Mouse (Mus musculus) spleen, embryonic (tissue): ENCODE data around the gene Crabp2.

ENCODE experiments used
- CTCF ChIA-PET: fragments of 350-600 bp; sonication (Branson Sonifier 250); formaldehyde crosslinking; loops from one replicate; lab custom pipeline; 2022; lab: Charles Lee

Crabp2 gene

GRCm38 (mm10) chr3:87952440-87952839 is 4.0 kb downstream of the Crabp2 start:
- CTCF ChIA-PET, result interaction anchor here (0.6 to 1.2 kb wide), 2 partner anchors 8 to 16 kb away, joined by 3 to 4 read pairs; no protein-coding TSS in a partner anchor

DNA sequence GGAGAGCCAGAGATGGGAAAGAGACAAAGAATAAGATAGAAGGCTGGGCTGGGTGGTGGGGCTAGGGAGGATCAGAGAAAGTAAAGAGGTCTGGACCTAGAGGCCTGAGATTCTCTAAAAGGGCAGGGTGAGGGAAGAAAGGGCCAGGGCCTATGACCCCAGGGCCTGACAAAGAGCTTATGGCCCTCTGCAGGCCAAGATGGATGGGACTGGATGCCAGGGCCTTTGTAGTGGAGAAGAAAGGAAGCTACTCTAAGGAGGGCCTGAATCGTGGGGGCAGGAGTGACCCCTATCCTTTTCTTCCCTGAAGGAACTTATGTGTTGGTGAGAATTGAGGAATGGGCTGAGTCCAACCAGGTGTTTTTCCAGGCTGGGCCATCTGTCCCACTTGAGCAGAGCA is 9.6 kb downstream of the Crabp2 start:
- CTCF ChIA-PET, result no interaction called here

- CTCF ChIA-PET, result no interaction called here
Measured at GRCm38 (mm10) chr3:87958476-87958875, 10.0 kb downstream of the Crabp2 start.

GRCm38 (mm10) chr3:87958967-87959366 is 10.5 kb downstream of the Crabp2 start:
- CTCF ChIA-PET, result no interaction called here

- CTCF ChIA-PET, result no interaction called here
Measured at GRCm38 (mm10) chr3:87959371-87959770, 10.9 kb downstream of the Crabp2 start.

DNA sequence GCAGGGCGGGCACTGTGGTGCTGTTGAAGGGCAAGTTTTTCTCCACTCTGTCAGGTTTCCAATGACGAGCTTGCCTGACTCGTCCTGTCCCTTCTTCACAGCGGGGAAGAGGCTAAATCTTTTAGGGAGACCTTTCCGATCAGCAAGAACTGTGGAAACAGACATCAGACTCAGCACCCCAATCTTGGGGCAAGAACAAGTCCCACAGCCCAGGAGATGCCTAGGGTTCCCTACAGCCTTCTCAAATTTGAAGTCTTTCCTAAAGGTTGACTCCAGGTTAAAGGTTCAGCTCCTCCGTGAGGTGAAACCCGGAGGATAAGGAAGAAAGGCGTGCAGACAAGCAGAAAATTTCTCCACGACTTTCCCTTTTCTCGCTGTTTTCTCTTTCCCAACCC is 11.7 kb downstream of the Crabp2 start:
- CTCF ChIA-PET, result interaction anchor here (1.1 kb wide), 2 partner anchors 9 to 24 kb away, joined by 7 to 10 read pairs; no protein-coding TSS in a partner anchor

DNA sequence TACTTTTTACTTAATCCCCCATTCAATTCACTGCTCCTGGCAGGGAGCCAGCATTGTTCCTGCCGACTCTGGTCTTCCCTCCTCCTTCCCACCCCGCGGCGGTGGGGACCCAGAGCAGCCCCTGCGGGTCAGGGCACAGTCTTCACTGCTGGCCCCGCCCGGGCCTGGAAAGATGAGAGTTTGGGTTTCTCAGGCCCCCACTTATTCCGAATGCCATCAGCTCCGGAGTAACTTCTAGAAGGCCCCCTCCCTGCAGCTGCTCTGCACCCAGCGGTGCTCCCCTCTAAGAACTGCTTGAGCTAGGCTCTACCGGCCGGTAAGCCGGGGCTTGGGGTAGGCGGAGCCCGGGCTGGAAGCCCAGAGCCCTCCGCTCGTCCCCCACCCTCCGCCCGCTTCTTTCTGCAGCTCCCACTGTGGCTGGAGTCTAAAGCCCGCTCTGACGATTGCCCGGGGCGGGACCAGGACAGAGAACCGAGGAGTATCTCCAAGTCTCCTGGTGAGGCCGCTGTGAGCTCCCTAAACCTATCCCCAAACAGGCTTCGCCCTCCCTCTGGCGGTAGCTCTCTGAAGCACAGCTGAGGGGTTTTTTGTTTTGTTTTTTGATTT is 12.2 kb downstream of the Crabp2 start:
- CTCF ChIA-PET, result interaction anchor here (0.6 to 1.1 kb wide), 6 partner anchors 8 to 547 kb away, joined by 3 to 10 read pairs (median 7); no protein-coding TSS in a partner anchor

DNA sequence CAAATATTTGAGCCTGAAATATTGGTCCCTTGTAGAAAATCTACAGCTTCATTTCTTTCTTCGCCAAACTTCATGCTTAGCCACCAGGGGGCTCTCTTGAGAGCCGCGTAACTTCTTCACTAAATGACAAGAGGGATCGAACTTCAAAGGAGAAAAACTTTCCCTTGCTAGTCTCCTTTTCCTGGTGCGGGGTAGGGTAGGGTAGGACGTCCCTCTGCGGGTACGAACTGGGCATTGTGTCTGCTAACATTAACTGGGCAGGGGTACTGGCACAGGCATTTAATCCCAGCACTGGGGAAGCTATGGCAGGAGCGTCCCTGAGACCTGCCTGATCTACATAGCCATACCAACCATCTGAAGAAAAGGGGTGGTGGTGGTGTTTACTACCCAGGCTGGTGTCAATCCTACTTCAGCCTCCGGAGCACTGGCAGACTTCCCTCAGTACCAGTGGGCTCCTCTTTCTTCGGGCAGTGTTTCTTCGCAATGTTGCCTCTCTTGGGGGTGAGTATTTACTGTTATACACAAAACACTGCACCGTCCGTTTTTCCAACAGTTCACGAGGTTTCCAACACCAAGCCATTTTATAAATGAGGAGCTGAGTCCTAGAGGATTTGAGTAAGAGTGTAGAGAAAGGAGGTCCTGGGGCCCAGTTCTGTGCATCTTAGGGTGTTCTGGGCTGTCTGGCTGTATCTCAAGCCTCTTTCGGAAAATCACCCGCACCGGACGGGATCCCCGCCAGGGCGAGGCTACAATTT is 21.9 kb downstream of the Crabp2 start:
- CTCF ChIA-PET, result interaction anchor here (0.6 to 1.4 kb wide), 4 partner anchors 11 to 953 kb away, joined by 3 to 5 read pairs (median 4); no protein-coding TSS in a partner anchor

DNA sequence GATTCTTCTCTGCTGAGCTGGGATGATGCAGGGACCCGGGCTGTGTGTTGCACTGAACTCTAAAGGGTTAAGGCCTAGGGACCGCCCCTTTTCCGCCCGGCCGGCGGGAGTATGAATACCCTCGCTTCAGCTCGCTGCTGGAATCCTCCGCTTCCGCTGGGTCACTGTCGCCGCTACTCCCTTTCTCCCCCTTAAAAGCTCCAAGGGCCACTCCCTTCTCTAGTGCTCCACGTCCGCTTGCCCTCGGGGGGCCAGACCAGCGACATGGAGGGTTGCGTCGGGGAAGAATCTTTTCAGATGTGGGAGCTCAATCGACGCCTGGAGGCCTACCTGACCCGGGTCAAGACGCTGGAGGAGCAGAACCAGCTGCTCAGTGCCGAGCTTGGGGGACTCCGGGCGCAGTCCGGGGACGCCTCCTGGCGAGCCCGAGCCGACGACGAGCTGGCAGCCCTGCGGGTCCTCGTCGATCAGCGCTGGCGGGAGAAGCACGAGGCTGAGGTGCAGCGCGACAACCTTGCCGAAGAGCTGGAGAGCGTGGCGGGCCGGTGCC is 22.5 kb downstream of the Crabp2 start, which contains the start of gene Nes:
Gene Nes (plus strand): TSS at position 140 of the 550 bp plus-strand sequence.
- CTCF ChIA-PET, result interaction anchor here (0.9 kb wide), 1 partner anchor 10 kb away, joined by 3 read pairs; no protein-coding TSS in a partner anchor

DNA sequence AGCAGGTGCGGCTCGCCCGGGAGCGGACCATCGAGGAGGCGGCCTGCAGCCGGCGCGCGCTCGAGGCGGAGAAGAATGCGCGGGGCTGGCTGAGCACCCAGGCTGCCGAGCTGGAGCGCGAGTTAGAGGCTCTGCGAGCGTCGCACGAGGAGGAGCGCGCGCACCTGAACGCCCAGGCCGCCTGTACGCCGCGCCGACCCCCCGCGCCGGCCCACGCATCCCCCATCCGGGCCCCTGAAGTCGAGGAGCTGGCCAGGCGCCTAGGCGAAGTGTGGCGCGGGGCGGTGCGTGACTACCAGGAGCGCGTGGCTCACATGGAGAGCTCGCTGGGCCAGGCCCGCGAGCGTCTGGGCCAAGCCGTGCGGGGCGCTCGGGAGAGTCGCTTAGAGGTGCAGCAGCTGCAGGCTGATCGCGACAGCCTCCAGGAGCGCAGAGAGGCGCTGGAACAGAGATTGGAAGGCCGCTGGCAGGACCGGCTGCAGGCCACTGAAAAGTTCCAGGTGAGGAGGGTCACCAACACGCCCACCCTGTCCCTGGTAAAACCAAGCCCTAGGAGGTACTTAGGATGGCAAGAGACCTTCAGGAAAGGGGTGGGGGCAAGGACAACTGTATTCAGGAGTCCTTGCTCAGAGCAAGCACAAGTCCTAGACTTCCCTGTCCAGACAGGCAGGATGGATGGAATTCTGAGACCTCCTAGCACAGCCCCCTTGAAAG is 23.2 kb downstream of the Crabp2 start:
- CTCF ChIA-PET, result no interaction called here

DNA sequence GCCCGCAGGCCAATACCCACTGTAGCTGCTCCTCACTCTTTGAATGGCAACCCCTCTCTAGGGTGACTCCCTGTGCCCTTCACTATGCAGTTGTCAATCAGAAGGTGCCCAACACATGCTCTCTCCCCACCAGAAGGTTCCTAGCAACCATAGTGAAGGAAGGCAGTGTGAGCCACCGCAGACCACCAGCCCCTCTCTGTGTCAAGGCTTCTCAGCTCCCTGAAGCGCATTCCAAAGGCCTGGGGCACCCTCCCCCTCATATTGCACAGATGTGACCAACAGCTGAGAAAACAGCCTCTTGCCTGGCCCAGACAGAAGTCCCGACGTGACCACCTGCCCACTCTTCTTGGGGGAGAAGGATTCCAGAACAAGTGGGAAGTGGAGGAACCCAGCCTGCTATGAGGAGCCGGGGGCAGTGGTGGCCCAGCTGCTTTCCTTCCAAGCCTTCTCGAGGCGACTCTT is 23.8 kb downstream of the Crabp2 start:
- CTCF ChIA-PET, result no interaction called here

DNA sequence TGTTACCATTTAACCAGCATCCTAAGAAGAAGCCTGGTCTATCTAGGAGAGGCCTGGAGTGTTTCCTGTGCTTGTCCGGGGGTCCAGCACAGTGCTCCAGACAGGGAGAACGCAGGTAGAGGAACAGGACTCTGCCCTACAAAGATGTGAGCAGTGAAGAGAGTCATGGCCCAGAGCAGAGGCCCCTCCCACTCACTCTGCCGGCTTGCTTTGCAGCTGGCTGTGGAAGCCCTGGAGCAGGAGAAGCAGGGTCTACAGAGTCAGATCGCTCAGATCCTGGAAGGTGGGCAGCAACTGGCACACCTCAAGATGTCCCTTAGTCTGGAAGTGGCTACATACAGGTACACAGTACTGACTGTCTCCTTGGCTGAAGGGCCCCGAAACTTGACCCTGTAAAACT is 24.3 kb downstream of the Crabp2 start:
- CTCF ChIA-PET, result no interaction called here

DNA sequence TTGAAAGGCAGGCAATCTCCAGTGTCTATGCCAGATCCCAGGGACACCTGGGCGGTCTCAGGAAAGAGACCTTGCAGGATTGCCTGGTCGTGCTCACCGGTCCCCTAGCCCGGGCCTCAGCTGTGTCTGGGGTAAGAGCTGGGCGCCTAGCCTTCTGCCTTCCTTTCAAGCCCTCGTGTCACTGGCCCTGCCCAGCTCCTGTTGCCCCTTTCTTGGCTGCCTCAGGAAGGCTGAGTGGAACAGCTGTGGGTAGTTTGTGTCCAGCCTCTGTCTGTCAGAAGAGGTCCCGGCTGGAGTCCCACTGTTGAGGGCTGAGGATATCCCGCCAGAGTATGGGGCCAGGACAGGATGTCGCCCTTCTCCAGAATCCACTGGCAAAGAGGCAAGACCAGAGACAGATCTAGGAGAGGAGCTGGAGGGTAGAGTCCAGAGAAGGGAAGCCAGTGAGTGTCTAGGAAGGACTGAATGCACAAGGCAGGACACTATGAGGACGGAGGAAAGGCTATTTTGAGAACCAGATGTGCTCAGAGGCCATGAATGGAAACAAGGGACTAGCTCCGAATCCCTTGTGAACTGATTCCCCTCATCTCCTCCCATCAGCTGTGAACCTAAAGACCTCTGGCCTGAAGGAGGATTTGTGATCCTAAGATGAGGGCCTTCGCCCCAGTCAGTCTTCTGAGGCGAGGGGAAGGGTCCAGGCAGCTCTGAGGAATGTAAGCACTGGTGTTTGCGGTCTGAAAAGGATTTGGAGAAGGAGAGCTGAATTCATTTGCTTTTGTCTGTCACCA is 25.3 kb downstream of the Crabp2 start:
- CTCF ChIA-PET, result no interaction called here

DNA sequence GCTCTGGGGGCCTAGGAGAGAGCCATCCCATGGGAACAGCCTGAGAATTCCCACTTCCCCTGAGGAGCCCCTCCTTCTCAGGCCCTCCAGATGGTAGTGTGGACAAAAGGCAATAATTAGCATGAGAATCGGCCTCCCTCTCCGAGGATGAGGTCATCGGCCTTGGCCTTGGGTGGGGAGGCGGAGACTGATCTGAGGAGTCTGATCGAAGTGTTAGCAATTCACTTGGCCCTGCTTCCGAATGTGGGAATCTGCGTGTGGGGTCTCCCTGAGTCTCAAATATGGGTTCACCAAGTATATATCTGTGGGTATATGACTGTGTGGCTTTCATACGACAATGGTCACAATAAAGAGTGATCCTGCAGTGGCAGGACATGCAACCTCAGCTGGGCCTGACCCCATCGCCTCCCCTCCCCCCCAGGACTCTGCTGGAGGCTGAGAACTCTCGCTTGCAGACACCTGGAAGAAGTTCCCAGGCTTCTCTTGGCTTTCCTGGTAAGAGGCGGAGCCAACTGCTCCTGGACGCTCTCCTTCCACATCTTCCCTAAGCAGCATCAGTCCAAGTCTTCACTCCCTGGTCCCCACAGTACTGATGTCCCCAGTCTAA is 26.0 kb downstream of the Crabp2 start:
- CTCF ChIA-PET, result no interaction called here

DNA sequence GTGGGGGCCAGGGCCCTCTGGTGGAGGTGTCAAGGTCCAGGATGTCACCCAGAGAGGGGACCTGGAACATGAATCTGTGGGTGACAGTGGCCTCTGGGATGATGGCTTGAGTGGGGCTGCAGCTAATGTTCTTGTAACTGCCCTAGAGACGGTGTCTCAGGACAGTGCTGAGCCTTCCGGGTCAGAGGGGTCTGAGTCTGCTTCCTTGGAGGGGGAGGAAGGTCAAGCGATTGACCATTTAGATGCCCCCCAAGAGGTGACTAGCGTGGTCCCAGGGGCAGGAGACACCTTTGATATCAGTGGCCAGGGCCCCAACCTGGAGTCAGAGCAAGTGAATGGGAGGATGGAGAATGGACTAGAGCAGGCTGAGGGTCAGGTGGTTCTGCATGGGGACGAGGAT is 31.0 kb downstream of the Crabp2 start:
- CTCF ChIA-PET, result no interaction called here

DNA sequence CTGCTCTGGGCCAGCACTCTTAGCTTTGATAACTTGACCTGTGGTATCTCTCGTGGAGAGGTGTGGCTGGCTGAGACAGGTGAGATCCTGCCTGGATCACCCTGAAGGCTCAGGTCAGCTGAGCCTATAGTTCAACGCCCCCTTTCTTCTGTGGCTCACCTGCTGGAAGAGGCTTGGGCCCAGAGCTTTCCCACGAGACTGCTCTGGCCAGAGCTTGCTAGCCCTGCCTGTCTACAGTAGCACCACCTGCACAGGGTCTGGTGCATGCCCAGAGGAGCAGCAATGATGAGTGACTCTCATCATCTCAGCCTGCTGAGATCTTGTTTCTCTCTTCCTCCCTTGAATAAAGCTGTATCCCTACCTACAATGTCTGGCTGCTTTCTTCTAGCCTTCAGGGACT is 31.6 kb downstream of the Crabp2 start:
- CTCF ChIA-PET, result no interaction called here

GRCm38 (mm10) chr3:87980728-87981127 is 32.3 kb downstream of the Crabp2 start:
- CTCF ChIA-PET, result interaction anchor here (1.1 kb wide), 1 partner anchor 10 kb away, joined by 3 read pairs; the partner anchor contains the start of gene Nes

GRCm38 (mm10) chr3:87981214-87981760 is 32.8 kb downstream of the Crabp2 start:
- CTCF ChIA-PET, result interaction anchor here (1.1 kb wide), 2 partner anchors 11 to 262 kb away, joined by 3 to 4 read pairs; partner anchors contain the start of gene Nes

- CTCF ChIA-PET, result interaction anchor here (1.1 kb wide), 2 partner anchors 12 to 262 kb away, joined by 3 to 4 read pairs; partner anchors contain the start of gene Nes
Measured at GRCm38 (mm10) chr3:87981894-87982835, 33.7 kb downstream of the Crabp2 start.
